Mouse (Mus musculus): ENCODE measurements at regions not wholly inside any gene's neighbourhood (a gene's known extent, or its start where the extent isn't known, plus 50 kb on each side); places are given as distances from the start of the nearest gene placed in this dataset.

- Histone ChIP-seq H3K36me3 (ENCODE audit: control insufficient read depth, insufficient read depth, low read length) (no peaks in the 10 kb centered on the region), H3K4me1 (ENCODE audit: control insufficient read depth, insufficient read depth, low read length) (no peaks in the 10 kb centered on the region), H3K4me3 (ENCODE audit: insufficient read depth, low read depth, low read length) (no peak overlapping the region), H3K9ac (ENCODE audit: low read depth, low read length) (no peak overlapping the region), H3K27ac (replicated peaks; ENCODE audit: insufficient read depth, low read depth, low read length) (no peak overlapping the region), H3K27me3 (ENCODE audit: control insufficient read depth, insufficient read depth, low read length) (no peaks in the 10 kb centered on the region), H3K79me2 (ENCODE audit: control insufficient read depth, insufficient read depth, low read length) (no peaks in the 10 kb centered on the region)
- WGBS, result 73% methylated on average over 2 of the region's 2 CpGs
- DNase-seq (ENCODE audit: extremely low read depth, low read depth, low spot score), result no peak
- TF ChIP-seq CTCF (IDR thresholded peaks at IDR 0.05; ENCODE audit: low read depth, low read length) (no peak), POLR2A (IDR thresholded peaks at IDR 0.05; ENCODE audit: extremely low read depth, insufficient read depth, low read length) (no peak)
Observed at GRCm38 (mm10) chr2:110540140-110540539, 57.0 kb upstream of the Slc5a12 start.

GRCm38 (mm10) chr2:110540570-110541357, 56.3 kb upstream of the Slc5a12 start:
- Histone ChIP-seq H3K9ac (ENCODE audit: low read depth, low read length) (no peak overlapping the region), H3K27me3 (ENCODE audit: control insufficient read depth, insufficient read depth, low read length) (no peaks in the 10 kb centered on the region), H3K79me2 (ENCODE audit: control insufficient read depth, insufficient read depth, low read length) (no peaks in the 10 kb centered on the region), H3K27ac (replicated peaks; ENCODE audit: insufficient read depth, low read depth, low read length) (no peak overlapping the region), H3K4me1 (ENCODE audit: control insufficient read depth, insufficient read depth, low read length) (no peaks in the 10 kb centered on the region), H3K4me3 (ENCODE audit: insufficient read depth, low read depth, low read length) (no peak overlapping the region), H3K36me3 (ENCODE audit: control insufficient read depth, insufficient read depth, low read length) (no peaks in the 10 kb centered on the region)
- DNase-seq (ENCODE audit: extremely low read depth, low read depth, low spot score), result no peak
- TF ChIP-seq POLR2A (IDR thresholded peaks at IDR 0.05; ENCODE audit: extremely low read depth, insufficient read depth, low read length) (no peak), CTCF (IDR thresholded peaks at IDR 0.05; ENCODE audit: low read depth, low read length) (no peak)
- WGBS, result 72% methylated on average over 6 of the region's 6 CpGs

- WGBS, result 89% methylated on average over 5 of the region's 5 CpGs
- DNase-seq (ENCODE audit: extremely low read depth, low read depth, low spot score), result no peak
- Histone ChIP-seq H3K27ac (replicated peaks; ENCODE audit: insufficient read depth, low read depth, low read length) (no peak overlapping the region), H3K9ac (ENCODE audit: low read depth, low read length) (no peak overlapping the region), H3K4me1 (ENCODE audit: control insufficient read depth, insufficient read depth, low read length) (no peaks in the 10 kb centered on the region), H3K36me3 (ENCODE audit: control insufficient read depth, insufficient read depth, low read length) (no peaks in the 10 kb centered on the region), H3K79me2 (ENCODE audit: control insufficient read depth, insufficient read depth, low read length) (no peaks in the 10 kb centered on the region), H3K4me3 (ENCODE audit: insufficient read depth, low read depth, low read length) (no peak overlapping the region), H3K27me3 (ENCODE audit: control insufficient read depth, insufficient read depth, low read length) (no peaks in the 10 kb centered on the region)
- TF ChIP-seq CTCF (IDR thresholded peaks at IDR 0.05; ENCODE audit: low read depth, low read length) (no peak), POLR2A (IDR thresholded peaks at IDR 0.05; ENCODE audit: extremely low read depth, insufficient read depth, low read length) (no peak)
Observed at GRCm38 (mm10) chr2:110541358-110541737, 55.8 kb upstream of the Slc5a12 start.

All from liver, adult 2 months (tissue).